In the genomic region with DNA sequence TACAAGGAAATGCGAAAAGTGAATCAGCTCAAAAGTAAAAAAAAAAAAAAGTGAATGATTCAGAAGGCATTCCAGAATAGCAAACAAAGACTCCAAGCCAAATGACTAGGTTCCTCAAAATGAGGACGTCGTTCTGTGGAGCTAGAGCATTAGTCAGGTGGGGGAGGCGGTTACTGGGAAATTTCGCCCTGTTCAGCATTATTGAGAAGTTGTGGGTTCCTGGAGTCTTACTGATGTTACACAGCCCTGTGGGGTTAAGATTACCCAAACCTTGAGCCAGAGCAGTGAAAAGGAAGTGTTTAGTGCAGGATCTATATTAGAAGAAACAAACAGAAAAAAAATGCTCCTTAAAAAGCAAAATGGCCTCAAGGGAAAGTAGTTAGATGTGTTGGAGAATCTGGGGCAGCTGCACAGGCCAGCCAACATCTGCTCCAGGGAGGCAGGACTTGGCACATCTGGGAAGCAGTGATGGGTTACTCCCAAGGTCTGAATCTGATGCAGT, we compare ENCODE assay signal across 9 mouse cellular contexts. TPM values are rescaled to one million over a fixed set of nuclear protein-coding genes. Genes with fewer than 3 reads are reported as not detected.
DNase-seq lines count a peak whose midpoint lies in the region; ATAC-seq and TF ChIP-seq lines count a peak whose summit lies in the region.
"Had no signal": no experiment of that assay in that cellular context is flagged by ENCODE, and none has a peak within 500 bp of the region (broad histone marks: within the 10 kb centered on the region; RNA-seq: fewer than 3 reads in every experiment).

No protein-coding gene starts in this region.

- H3K9ac ChIP-seq in lung, embryonic 16.5 days (ENCODE audit: low read length) = no peak overlapping the region
- H3K9ac ChIP-seq in liver, embryonic 13.5 days = 0 out of 2 replicates have a peak overlapping the region, but pooled peaks have one; percentile 10
- H3K9ac ChIP-seq in hindbrain, postnatal 0 days (replicated peaks; ENCODE audit: low read length) = no peak overlapping the region
- H3K9ac ChIP-seq: heart, embryonic 15.5 days; midbrain, embryonic 12.5 days had no signal

- peak overlapping the region; percentile 37 for H3K27ac ChIP-seq in lung, embryonic 16.5 days (ENCODE audit: low read length)
- peak overlapping the region; percentile 81 for H3K27ac ChIP-seq in liver, embryonic 13.5 days
- H3K27ac ChIP-seq in hindbrain, postnatal 0 days = no peak overlapping the region
- H3K27ac ChIP-seq: midbrain, embryonic 12.5 days had no signal

- no peak overlapping the region for H3K4me3 ChIP-seq in lung, embryonic 16.5 days (ENCODE audit: low read length)
- no peak overlapping the region for H3K4me3 ChIP-seq in lung, adult 2 months (replicated peaks; ENCODE audit: extremely low read depth, low read depth, low read length)
- no peak overlapping the region for H3K4me3 ChIP-seq in liver, embryonic 13.5 days (replicated peaks)
- H3K4me3 ChIP-seq in hindbrain, postnatal 0 days (ENCODE audit: low read length) = no peak overlapping the region
- H3K4me3 ChIP-seq: heart, embryonic 15.5 days; midbrain, embryonic 12.5 days had no signal

- no peak for TF ChIP-seq CTCF in lung, adult 2 months (IDR thresholded peaks at IDR 0.05; ENCODE audit: insufficient read depth, low read length)
- TF ChIP-seq CTCF in hindbrain, postnatal 0 days (IDR thresholded peaks at IDR 0.05; ENCODE audit: low read depth) = no peak

- H3K36me3 ChIP-seq in lung, embryonic 16.5 days (ENCODE audit: control insufficient read depth, insufficient read depth, low read length) = no peaks in the 10 kb centered on the region
- H3K36me3 ChIP-seq in liver, embryonic 13.5 days = no peaks in the 10 kb centered on the region
- no peaks in the 10 kb centered on the region for H3K36me3 ChIP-seq in splenic B cell, adult 2 months (ENCODE audit: control insufficient read depth, insufficient read depth, low read length, poor library complexity, severe bottlenecking)
- no peaks in the 10 kb centered on the region for H3K36me3 ChIP-seq in hindbrain, postnatal 0 days (ENCODE audit: insufficient read depth, low read length)
- H3K36me3 ChIP-seq: heart, embryonic 15.5 days; midbrain, embryonic 12.5 days had no signal

- 56% methylated on average over 5 of the region's 5 CpGs for WGBS in lung, embryonic 16.5 days
- 49% methylated on average over 5 of the region's 5 CpGs for WGBS in lung, adult 2 months
- WGBS in liver, embryonic 13.5 days (ENCODE audit: insufficient replicate concordance) = 43% methylated on average over 5 of the region's 5 CpGs
- WGBS in hindbrain, postnatal 0 days = 80% methylated on average over 5 of the region's 5 CpGs

- no peak for TF ChIP-seq POLR2A in lung, adult 2 months (IDR thresholded peaks at IDR 0.05; ENCODE audit: borderline replicate concordance, extremely low read depth, low read depth, low read length)

- H3K4me2 ChIP-seq in lung, embryonic 16.5 days (ENCODE audit: low read depth, low read length) = no peak overlapping the region
- H3K4me2 ChIP-seq in liver, embryonic 13.5 days = no peak overlapping the region
- H3K4me2 ChIP-seq in hindbrain, postnatal 0 days (ENCODE audit: low read depth, low read length) = no peak overlapping the region
- H3K4me2 ChIP-seq: heart, embryonic 15.5 days; midbrain, embryonic 12.5 days had no signal

- ATAC-seq in lung, embryonic 16.5 days (ENCODE audit: low read depth) = 0 out of 2 replicates have a peak, but pooled peaks have one; percentile 27
- ATAC-seq in liver, embryonic 13.5 days (ENCODE audit: low read depth) = no peak
- no peak for ATAC-seq in hindbrain, postnatal 0 days
- no peak for ATAC-seq in CD4-positive, CD25-positive, alpha-beta regulatory T cell, adult 4 months

- no peaks in the 10 kb centered on the region for H3K9me3 ChIP-seq in lung, embryonic 16.5 days (ENCODE audit: control insufficient read depth, low read length)
- no peaks in the 10 kb centered on the region for H3K9me3 ChIP-seq in liver, embryonic 13.5 days (replicated peaks)
- H3K9me3 ChIP-seq in hindbrain, postnatal 0 days (ENCODE audit: low read length) = no peaks in the 10 kb centered on the region
- H3K9me3 ChIP-seq: heart, embryonic 15.5 days; midbrain, embryonic 12.5 days had no signal

- peaks cover 7% of the 10 kb centered on the region for H3K4me1 ChIP-seq in lung, embryonic 16.5 days (replicated peaks; ENCODE audit: control insufficient read depth, insufficient read depth, low read length)
- peaks cover 10% of the 10 kb centered on the region for H3K4me1 ChIP-seq in lung, adult 2 months (ENCODE audit: control insufficient read depth, insufficient read depth, low read length)
- peaks cover 66% of the 10 kb centered on the region for H3K4me1 ChIP-seq in liver, embryonic 13.5 days (replicated peaks)
- no peaks in the 10 kb centered on the region for H3K4me1 ChIP-seq in hindbrain, postnatal 0 days (ENCODE audit: insufficient read depth, low read length)
- H3K4me1 ChIP-seq: midbrain, embryonic 12.5 days had no signal

- no peaks in the 10 kb centered on the region for H3K27me3 ChIP-seq in lung, embryonic 16.5 days (ENCODE audit: control insufficient read depth, insufficient read depth, low read depth, low read length)
- 0 out of 2 replicates have a peak, but pooled peaks cover 5% of the 10 kb centered on the region for H3K27me3 ChIP-seq in liver, embryonic 13.5 days
- peaks cover 2% of the 10 kb centered on the region; the same call in 1 of the 2 replicates for H3K27me3 ChIP-seq in splenic B cell, adult 2 months (ENCODE audit: control insufficient read depth, insufficient read depth, low read length, poor library complexity, severe bottlenecking)
- no peaks in the 10 kb centered on the region for H3K27me3 ChIP-seq in hindbrain, postnatal 0 days (ENCODE audit: insufficient read depth, low read length)
- H3K27me3 ChIP-seq: heart, embryonic 15.5 days; midbrain, embryonic 12.5 days had no signal

- no peak for DNase-seq in lung, adult 2 months
- DNase-seq in brain, adult 2 months (ENCODE audit: low read depth, low spot score) = peak; percentile 71
- DNase-seq in liver, embryonic 13.5 days = no peak
- peak; percentile 35 for DNase-seq in splenic B cell, adult 2 months (ENCODE audit: low read depth, low spot score)
- no peak for DNase-seq in hindbrain, postnatal 0 days (ENCODE audit: low spot score)

RNA-seq across cellular contexts. Expression of a gene that starts 27.4 kb away (rescaled TPM):
- 84.3 and 94.6 TPM in 2 replicates for polyA plus RNA-seq in lung, embryonic 16.5 days (2015; fragmentation: Nextera tagmentation; extraction: Ambion mirVana)
- polyA plus RNA-seq in lung, adult 2 months (2012; rRNA removed) = 86.3 and 93.3 TPM in 2 replicates
- 35.2 and 37.0 TPM in 2 replicates for polyA plus RNA-seq in liver, embryonic 13.5 days (2015; fragmentation: Nextera tagmentation; extraction: Ambion mirVana)
- total RNA-seq in hindbrain, postnatal 0 days (2014; rRNA removed) = 235 and 250 TPM in 2 replicates
- polyA plus RNA-seq in hindbrain, postnatal 0 days (2015; fragmentation: Nextera tagmentation; extraction: Ambion mirVana) = 81.2 and 93.5 TPM in 2 replicates
- 10 to 100 TPM; 37.2 to 77.2 TPM for polyA plus RNA-seq in CD4-positive, CD25-positive, alpha-beta regulatory T cell, adult 4 months (2017; shearing (Covaris generic))

RNA-seq across cellular contexts. Expression of a gene that starts 28.0 kb away (rescaled TPM):
- polyA plus RNA-seq in lung, embryonic 16.5 days (2015; fragmentation: Nextera tagmentation; extraction: Ambion mirVana) = 25.2 and 28.4 TPM in 2 replicates
- polyA plus RNA-seq in lung, adult 2 months (2012; rRNA removed) = 233 and 359 TPM in 2 replicates
- 22.2 and 27.8 TPM in 2 replicates for polyA plus RNA-seq in liver, embryonic 13.5 days (2015; fragmentation: Nextera tagmentation; extraction: Ambion mirVana)
- 50.5 and 51.4 TPM in 2 replicates for total RNA-seq in hindbrain, postnatal 0 days (2014; rRNA removed)
- polyA plus RNA-seq in hindbrain, postnatal 0 days (2015; fragmentation: Nextera tagmentation; extraction: Ambion mirVana) = 25.3 and 27.0 TPM in 2 replicates
- 10 to 100 TPM; 24.6 to 24.7 TPM for polyA plus RNA-seq in CD4-positive, CD25-positive, alpha-beta regulatory T cell, adult 4 months (2017; shearing (Covaris generic))

Comparison
In these comparisons a context has a peak if more than half of its experiments do, and no peak if none do; other contexts are left out.
1. DNase-seq: peak in brain, adult 2 months (single experiment) and splenic B cell, adult 2 months (single experiment); none in lung, adult 2 months (single experiment), liver, embryonic 13.5 days (single experiment) and hindbrain, postnatal 0 days (single experiment).